Mouse (Mus musculus): ENCODE data around the gene Rbms3. TPM values are rescaled to one million over a fixed set of nuclear protein-coding genes. Genes with fewer than 3 reads are reported as not detected.
A peak's percentile ranks its signal among the peaks of the same experiment; 100 is the strongest.

Rbms3 gene
- total and polyA plus RNA-seq, 3 experiments, result 11.1 to 25.7 (median 24.9) TPM

GRCm38 (mm10) chr9:116975269-116975668 is 654.4 kb downstream of the Rbms3 start:
- no peak for DNase-seq

- DNase-seq, result no peak
These were observed 655.6 kb downstream of the Rbms3 start for GRCm38 (mm10) chr9:116974134-116974533.

- peak; percentile 64 for DNase-seq
These were observed 656.1 kb downstream of the Rbms3 start for GRCm38 (mm10) chr9:116973594-116973993.

GRCm38 (mm10) chr9:116967317-116967716 is 662.4 kb downstream of the Rbms3 start:
- DNase-seq, result no peak

GRCm38 (mm10) chr9:116965691-116966090 is 664.0 kb downstream of the Rbms3 start:
- DNase-seq, result no peak

- DNase-seq, result no peak
These were observed 673.6 kb downstream of the Rbms3 start for GRCm38 (mm10) chr9:116956156-116956555.

- DNase-seq, result no peak
These were observed 681.5 kb downstream of the Rbms3 start for GRCm38 (mm10) chr9:116948211-116948610.

GRCm38 (mm10) chr9:116947369-116947768 is 682.3 kb downstream of the Rbms3 start:
- no peak for DNase-seq

GRCm38 (mm10) chr9:116946787-116947186 is 682.9 kb downstream of the Rbms3 start:
- DNase-seq, result peak; percentile 57

GRCm38 (mm10) chr9:116945689-116946088 is 684.0 kb downstream of the Rbms3 start:
- no peak for DNase-seq

- DNase-seq, result no peak
These were observed 685.8 kb downstream of the Rbms3 start for GRCm38 (mm10) chr9:116943902-116944301.

GRCm38 (mm10) chr9:116941116-116941515 is 688.6 kb downstream of the Rbms3 start:
- no peak for DNase-seq

- DNase-seq, result no peak
These were observed 689.0 kb downstream of the Rbms3 start for GRCm38 (mm10) chr9:116940693-116941092.

GRCm38 (mm10) chr9:116928338-116928737 is 701.4 kb downstream of the Rbms3 start:
- DNase-seq, result no peak

- DNase-seq, result no peak
These were observed 706.6 kb downstream of the Rbms3 start for GRCm38 (mm10) chr9:116923151-116923550.

- no peak for DNase-seq
These were observed 707.2 kb downstream of the Rbms3 start for GRCm38 (mm10) chr9:116922561-116922960.

- DNase-seq, result no peak
These were observed 710.2 kb downstream of the Rbms3 start for GRCm38 (mm10) chr9:116919441-116920019.

GRCm38 (mm10) chr9:116912493-116912847 is 717.2 kb downstream of the Rbms3 start:
- DNase-seq, result no peak

GRCm38 (mm10) chr9:116911781-116912492 is 717.8 kb downstream of the Rbms3 start:
- DNase-seq, result no peak

GRCm38 (mm10) chr9:116909511-116909910 is 720.2 kb downstream of the Rbms3 start:
- peak; percentile 22 for DNase-seq

GRCm38 (mm10) chr9:116906955-116907354 is 722.8 kb downstream of the Rbms3 start:
- DNase-seq, result no peak

GRCm38 (mm10) chr9:116905646-116906045 is 724.1 kb downstream of the Rbms3 start:
- peak; percentile 23 for DNase-seq

- DNase-seq, result no peak
These were observed 726.3 kb downstream of the Rbms3 start for GRCm38 (mm10) chr9:116903304-116903993.
